Mouse (Mus musculus) embryonic facial prominence, embryonic 13.5 days (tissue): ENCODE data around the gene 1600002K03Rik. TPM values are rescaled to one million over a fixed set of nuclear protein-coding genes. Genes with fewer than 3 reads are reported as not detected.

Experiments
- ATAC-seq: fragments of 200-750 bp; cut with Nextera tagmentation; 2 replicates; pipeline ENCODE4 v1.8.0; 2017; ENCODE audit warnings: low read depth; ENCODE audit not compliant: insufficient number of reproducible peaks, insufficient read depth, low FRiP score, low TSS enrichment
- H3K27ac ChIP-seq: fragments of 300-500 bp; sonication (generic); 2 replicates; pipeline ENCODE4 v1.5.1; 2015; ENCODE audit warnings: moderate library complexity, mild to moderate bottlenecking, inconsistent platforms
- H3K27me3 ChIP-seq: fragments of 300-500 bp; sonication (generic); 2 replicates; pipeline ENCODE4 v1.6.1; 2015; ENCODE audit warnings: mild to moderate bottlenecking, inconsistent platforms
- H3K36me3 ChIP-seq: fragments of 300-500 bp; sonication (generic); 2 replicates; pipeline ENCODE4 v1.6.1; 2015; ENCODE audit warnings: mild to moderate bottlenecking, inconsistent platforms
- H3K4me1 ChIP-seq: fragments of 300-500 bp; sonication (generic); 2 replicates; pipeline ENCODE4 v1.6.1; 2015; ENCODE audit warnings: inconsistent platforms
- H3K4me2 ChIP-seq: fragments of 300-500 bp; sonication (generic); 2 replicates; pipeline ENCODE4 v1.6.1; 2015; ENCODE audit warnings: moderate library complexity, mild to moderate bottlenecking, inconsistent platforms
- H3K4me3 ChIP-seq: fragments of 300-500 bp; sonication (generic); 2 replicates; pipeline ENCODE4 v1.5.1; 2015; ENCODE audit warnings: mild to moderate bottlenecking, inconsistent platforms
- H3K9ac ChIP-seq: fragments of 300-500 bp; sonication (generic); 2 replicates; pipeline ENCODE4 v1.6.1; 2015; ENCODE audit warnings: mild to moderate bottlenecking, inconsistent platforms
- H3K9me3 ChIP-seq: fragments of 300-500 bp; sonication (generic); 2 replicates; pipeline ENCODE4 v1.6.1; 2016; ENCODE audit warnings: inconsistent platforms
- WGBS: fragments of 180-500 bp; shearing (Covaris S2); methylation state at CpG from one replicate; pipeline ENCODE4 v1.1.7; 2015; ENCODE audit warnings: mixed read lengths; 5-methylcytosine and 5-hydroxymethylcytosine counted together
- polyA plus RNA-seq: library from polyadenylated mRNA; unstranded; fragments of >200 nt; fragmentation: Nextera tagmentation; extraction: Ambion mirVana; gene quantifications from 2 replicates; pipeline ENCODE4 v1.2.1, GENCODE M21; 2015

Gene 1600002K03Rik
- polyA plus RNA-seq, 1 experiment from 2014 or later, result 11.6 TPM

GRCm38 (mm10) chr10:80136179-80136951 lies 36.4 kb upstream of the 1600002K03Rik start:
- H3K27ac ChIP-seq, result no peak overlapping the region
- no peak for ATAC-seq
- 19% methylated on average over 49 of the region's 49 CpGs for WGBS
- H3K36me3 ChIP-seq, result peaks cover 37% of the 10 kb centered on the region
- peak overlapping the region; percentile 70 for H3K4me3 ChIP-seq
- H3K9ac ChIP-seq, result peak overlapping the region; percentile 62
- peak overlapping the region; percentile 99 for H3K4me2 ChIP-seq
- peaks cover 57% of the 10 kb centered on the region for H3K4me1 ChIP-seq
- H3K9me3 ChIP-seq, result no peaks in the 10 kb centered on the region
- peaks cover 35% of the 10 kb centered on the region for H3K27me3 ChIP-seq

- H3K4me3 ChIP-seq, result peak overlapping the region; percentile 70
- no peaks in the 10 kb centered on the region for H3K9me3 ChIP-seq
- H3K9ac ChIP-seq, result peak overlapping the region; percentile 62
- no peak for ATAC-seq
- H3K4me2 ChIP-seq, result peak overlapping the region; percentile 99
- 5% methylated on average over 28 of the region's 29 CpGs for WGBS
- H3K36me3 ChIP-seq, result peaks cover 31% of the 10 kb centered on the region
- no peak overlapping the region for H3K27ac ChIP-seq
- peaks cover 35% of the 10 kb centered on the region for H3K27me3 ChIP-seq
- H3K4me1 ChIP-seq, result peaks cover 50% of the 10 kb centered on the region
Measured at GRCm38 (mm10) chr10:80136952-80137625, 35.7 kb upstream of the 1600002K03Rik start.

- Histone ChIP-seq H3K27me3 (peaks cover 35% of the 10 kb centered on the region), H3K4me1 (peaks cover 51% of the 10 kb centered on the region), H3K9me3 (no peaks in the 10 kb centered on the region), H3K4me3 (peak overlapping the region; percentile 70), H3K9ac (peak overlapping the region; percentile 85), H3K27ac (peak overlapping the region; percentile 57; the same call in 1 of the 2 replicates), H3K36me3 (peaks cover 23% of the 10 kb centered on the region), H3K4me2 (peak overlapping the region; percentile 99)
- 2% methylated on average over 27 of the region's 33 CpGs for WGBS
- no peak for ATAC-seq
Measured at GRCm38 (mm10) chr10:80137626-80138552, 34.9 kb upstream of the 1600002K03Rik start.

GRCm38 (mm10) chr10:80138553-80139438 lies 33.9 kb upstream of the 1600002K03Rik start, which contains the start of gene Atp5d:
Atp5d (plus strand) TSS chr10:80138632.
- Histone ChIP-seq H3K27me3 (peaks cover 35% of the 10 kb centered on the region), H3K4me3 (peak within 1 kb of the TSS; percentile 70), H3K36me3 (peaks cover 19% of the 10 kb centered on the region), H3K9ac (peak within 1 kb of the TSS; percentile 85), H3K4me1 (peaks cover 52% of the 10 kb centered on the region), H3K4me2 (peak within 1 kb of the TSS; percentile 99), H3K27ac (peak within 1 kb of the TSS; percentile 70), H3K9me3 (no peaks in the 10 kb centered on the region)
- ATAC-seq, result no peak
- WGBS, result under 1% methylated on average over 92 of the region's 94 CpGs

GRCm38 (mm10) chr10:80139439-80139775 lies 33.3 kb upstream of the 1600002K03Rik start:
- no peak for ATAC-seq
- H3K9me3 ChIP-seq, result no peaks in the 10 kb centered on the region
- H3K27me3 ChIP-seq, result peaks cover 35% of the 10 kb centered on the region
- peaks cover 21% of the 10 kb centered on the region for H3K36me3 ChIP-seq
- H3K9ac ChIP-seq, result peak overlapping the region; percentile 85
- H3K4me3 ChIP-seq, result peak overlapping the region; percentile 70
- H3K4me1 ChIP-seq, result peaks cover 52% of the 10 kb centered on the region
- H3K4me2 ChIP-seq, result peak overlapping the region; percentile 99
- under 1% methylated on average over 9 of the region's 10 CpGs for WGBS
- no peak overlapping the region; the same call in 1 of the 2 replicates for H3K27ac ChIP-seq

- 0 out of 2 replicates have a peak overlapping the region, but pooled peaks have one; percentile 81 for H3K27ac ChIP-seq
Measured at GRCm38 (mm10) chr10:80139975-80140665, 32.6 kb upstream of the 1600002K03Rik start.

GRCm38 (mm10) chr10:80140666-80141035 lies 32.1 kb upstream of the 1600002K03Rik start, which contains the start of gene Cbarp:
Cbarp (minus strand) TSS chr10:80140835.
- peak within 1 kb of the TSS; percentile 85 for H3K9ac ChIP-seq
- 75% methylated on average over 10 of the region's 10 CpGs for WGBS
- peaks cover 27% of the 10 kb centered on the region for H3K27me3 ChIP-seq
- peak within 1 kb of the TSS; percentile 81 for H3K27ac ChIP-seq
- ATAC-seq, result no peak
- H3K4me1 ChIP-seq, result peaks cover 61% of the 10 kb centered on the region
- peak within 1 kb of the TSS; percentile 99 for H3K4me2 ChIP-seq
- peaks cover 24% of the 10 kb centered on the region for H3K36me3 ChIP-seq
- H3K9me3 ChIP-seq, result no peaks in the 10 kb centered on the region
- peak within 1 kb of the TSS; percentile 70 for H3K4me3 ChIP-seq

More at GRCm38 (mm10) chr10:80139975-80140665, 32.6 kb upstream of the 1600002K03Rik start:
- Histone ChIP-seq H3K27me3 (peaks cover 31% of the 10 kb centered on the region), H3K4me3 (peak overlapping the region; percentile 70), H3K9ac (no peak overlapping the region), H3K36me3 (peaks cover 21% of the 10 kb centered on the region), H3K4me1 (peaks cover 56% of the 10 kb centered on the region), H3K4me2 (peak overlapping the region; percentile 99; the same call in 1 of the 2 replicates), H3K9me3 (no peaks in the 10 kb centered on the region)
- WGBS, result 73% methylated on average over 11 of the region's 11 CpGs
- no peak for ATAC-seq

GRCm38 (mm10) chr10:80141243-80141642 lies 31.5 kb upstream of the 1600002K03Rik start:
- Histone ChIP-seq H3K4me3 (peak overlapping the region; percentile 70), H3K27ac (peak overlapping the region; percentile 81), H3K9ac (peak overlapping the region; percentile 41; the same call in 1 of the 2 replicates), H3K9me3 (no peaks in the 10 kb centered on the region), H3K27me3 (peaks cover 21% of the 10 kb centered on the region), H3K4me2 (peak overlapping the region; percentile 92), H3K36me3 (peaks cover 30% of the 10 kb centered on the region), H3K4me1 (peaks cover 66% of the 10 kb centered on the region)
- ATAC-seq, result peak; percentile 66
- WGBS, result under 1% methylated on average over 29 of the region's 29 CpGs

- Histone ChIP-seq H3K4me1 (peaks cover 65% of the 10 kb centered on the region), H3K9ac (peak overlapping the region; percentile 91), H3K27me3 (peaks cover 14% of the 10 kb centered on the region), H3K27ac (peak overlapping the region; percentile 81), H3K36me3 (peaks cover 37% of the 10 kb centered on the region), H3K4me3 (peak overlapping the region; percentile 70), H3K4me2 (peak overlapping the region; percentile 92), H3K9me3 (no peaks in the 10 kb centered on the region)
- peak; percentile 84 for ATAC-seq
- WGBS, result under 1% methylated on average over 43 of the region's 43 CpGs
Measured at GRCm38 (mm10) chr10:80141786-80142529, 30.8 kb upstream of the 1600002K03Rik start.
